Mouse (Mus musculus): ENCODE data around the gene Gm8267. TPM values are rescaled to one million over a fixed set of nuclear protein-coding genes. Genes with fewer than 3 reads are reported as not detected.
"Not testable (repeated sequence)": the region's sequence is repeated elsewhere in the genome, so short reads cannot be mapped to it uniquely, and the experiment has no call there.

Gm8267 gene
- polyA plus RNA-seq (2015; fragmentation: Nextera tagmentation; extraction: Ambion mirVana) = not detected in 2 replicates

GRCm38 (mm10) chr14:44750240-44750639, at the start of gene Gm8267:
Gm8267 (minus strand) TSS chr14:44750340.
- Histone ChIP-seq H3K4me1 (ENCODE audit: control insufficient read depth, insufficient read depth, low read length) (no peaks in the 10 kb centered on the region), H3K4me3 (ENCODE audit: low read length) (no peak within 1 kb of the TSS), H3K36me3 (ENCODE audit: control insufficient read depth, insufficient read depth, low read length) (no peaks in the 10 kb centered on the region), H3K27ac (ENCODE audit: low read length) (no peak within 1 kb of the TSS), H3K27me3 (replicated peaks; ENCODE audit: control insufficient read depth, insufficient read depth, low read length) (no peaks in the 10 kb centered on the region), H3K4me2 (ENCODE audit: low read depth, low read length) (no peak within 1 kb of the TSS), H3K9ac (ENCODE audit: low read depth, low read length) (no peak within 1 kb of the TSS), H3K9me3 (ENCODE audit: control insufficient read depth, low read length) (no peaks in the 10 kb centered on the region)
- no peak for ATAC-seq
- WGBS = 80% methylated on average over 3 of the region's 3 CpGs

GRCm38 (mm10) chr14:44789537-44790382, 39.6 kb upstream of the Gm8267 start:
- not testable (repeated sequence) for H3K4me3 ChIP-seq (ENCODE audit: low read length); H3K27me3 ChIP-seq (replicated peaks; ENCODE audit: control insufficient read depth, insufficient read depth, low read length); H3K36me3 ChIP-seq (ENCODE audit: control insufficient read depth, insufficient read depth, low read length); H3K9ac ChIP-seq (ENCODE audit: low read depth, low read length); H3K4me1 ChIP-seq (ENCODE audit: control insufficient read depth, insufficient read depth, low read length); H3K27ac ChIP-seq (ENCODE audit: low read length); H3K9me3 ChIP-seq (ENCODE audit: control insufficient read depth, low read length); H3K4me2 ChIP-seq (ENCODE audit: low read depth, low read length)
- WGBS = 65% methylated on average over 2 of the region's 2 CpGs
- ATAC-seq = peak; percentile 98

GRCm38 (mm10) chr14:44742789-44743188, 7.4 kb downstream of the Gm8267 start:
- not testable (repeated sequence) for H3K4me3 ChIP-seq (ENCODE audit: low read length); H3K4me1 ChIP-seq (ENCODE audit: control insufficient read depth, insufficient read depth, low read length); H3K9me3 ChIP-seq (ENCODE audit: control insufficient read depth, low read length); ATAC-seq; H3K9ac ChIP-seq (ENCODE audit: low read depth, low read length); H3K36me3 ChIP-seq (ENCODE audit: control insufficient read depth, insufficient read depth, low read length); H3K4me2 ChIP-seq (ENCODE audit: low read depth, low read length); H3K27ac ChIP-seq (ENCODE audit: low read length); H3K27me3 ChIP-seq (replicated peaks; ENCODE audit: control insufficient read depth, insufficient read depth, low read length)
- 48% methylated on average over 1 of the region's 1 CpGs for WGBS

GRCm38 (mm10) chr14:44730711-44731110, 19.4 kb downstream of the Gm8267 start:
- not testable (repeated sequence) for H3K9me3 ChIP-seq (ENCODE audit: control insufficient read depth, low read length); H3K36me3 ChIP-seq (ENCODE audit: control insufficient read depth, insufficient read depth, low read length); H3K4me3 ChIP-seq (ENCODE audit: low read length); H3K9ac ChIP-seq (ENCODE audit: low read depth, low read length); ATAC-seq; H3K27me3 ChIP-seq (replicated peaks; ENCODE audit: control insufficient read depth, insufficient read depth, low read length); H3K4me2 ChIP-seq (ENCODE audit: low read depth, low read length); H3K27ac ChIP-seq (ENCODE audit: low read length); H3K4me1 ChIP-seq (ENCODE audit: control insufficient read depth, insufficient read depth, low read length)

- not testable (repeated sequence) for H3K4me1 ChIP-seq (ENCODE audit: control insufficient read depth, insufficient read depth, low read length); ATAC-seq; H3K9ac ChIP-seq (ENCODE audit: low read depth, low read length); H3K27me3 ChIP-seq (replicated peaks; ENCODE audit: control insufficient read depth, insufficient read depth, low read length); H3K27ac ChIP-seq (ENCODE audit: low read length); H3K9me3 ChIP-seq (ENCODE audit: control insufficient read depth, low read length); H3K4me2 ChIP-seq (ENCODE audit: low read depth, low read length); H3K4me3 ChIP-seq (ENCODE audit: low read length); H3K36me3 ChIP-seq (ENCODE audit: control insufficient read depth, insufficient read depth, low read length)
- 75% methylated on average over 3 of the region's 3 CpGs for WGBS
Observed at GRCm38 (mm10) chr14:44706356-44706755, 43.8 kb downstream of the Gm8267 start, which contains the start of gene Gm8257. Gm8257 (minus strand) TSS chr14:44706456.

Other genes with a start within 250 kb of the Gm8267 start
- gene Gm17093, start 232.1 kb downstream of the Gm8267 start, polyA plus RNA-seq (2015; fragmentation: Nextera tagmentation; extraction: Ambion mirVana) = not detected in 2 replicates
- gene Gm8247, start 167.2 kb downstream of the Gm8267 start, polyA plus RNA-seq (2015; fragmentation: Nextera tagmentation; extraction: Ambion mirVana) = not detected in 2 replicates
- gene Gm5624, start 122.4 kb downstream of the Gm8267 start, polyA plus RNA-seq (2015; fragmentation: Nextera tagmentation; extraction: Ambion mirVana) = not detected in 2 replicates
- not detected in 2 replicates for gene Gm8257, start 43.9 kb downstream of the Gm8267 start, polyA plus RNA-seq (2015; fragmentation: Nextera tagmentation; extraction: Ambion mirVana)
- gene Ptgdr, start 109.0 kb upstream of the Gm8267 start, polyA plus RNA-seq (2015; fragmentation: Nextera tagmentation; extraction: Ambion mirVana) = not detected in 2 replicates
- gene Ptger2, start 237.9 kb upstream of the Gm8267 start, polyA plus RNA-seq (2015; fragmentation: Nextera tagmentation; extraction: Ambion mirVana) = 1.3 and 1.5 TPM in 2 replicates